26 mouse cellular contexts compared by ENCODE assay signal in genomic region chr1:72714547-72714946, GRCm38 (mm10). TPM values are rescaled to one million over a fixed set of nuclear protein-coding genes. Genes with fewer than 3 reads are reported as not detected.
DNase-seq lines count a peak whose midpoint lies in the region; ATAC-seq and TF ChIP-seq lines count a peak whose summit lies in the region.
"Had no signal": no experiment of that assay in that cellular context is flagged by ENCODE, and none has a peak within 500 bp of the region (broad histone marks: within the 10 kb centered on the region; RNA-seq: fewer than 3 reads in every experiment).

No protein-coding gene starts in this region.

- no peak overlapping the region for H3K4me2 ChIP-seq in liver, embryonic 11.5 days
- H3K4me2 ChIP-seq: embryonic facial prominence, embryonic 15.5 days; forebrain, embryonic 12.5 days; hindbrain, embryonic 13.5 days had no signal

- no peaks in the 10 kb centered on the region for H3K27me3 ChIP-seq in liver, embryonic 11.5 days (replicated peaks; ENCODE audit: control insufficient read depth, insufficient read depth, low read length)
- no peaks in the 10 kb centered on the region for H3K27me3 ChIP-seq in E14TG2a.4 (ENCODE audit: insufficient read depth, low read length)
- H3K27me3 ChIP-seq: embryonic facial prominence, embryonic 15.5 days; forebrain, embryonic 12.5 days; hindbrain, embryonic 13.5 days had no signal

- no peak overlapping the region for H3K4me3 ChIP-seq in liver, embryonic 11.5 days (ENCODE audit: low read depth, low read length)
- H3K4me3 ChIP-seq in E14TG2a.4 (replicated peaks; ENCODE audit: low read length) (peak overlapping the region; percentile 93), ES-E14 (ENCODE audit: insufficient read depth in 1 of 2, low read depth in 1 of 2, low read length in 2 of 2, poor library complexity in 1 of 2, severe bottlenecking in 1 of 2) (peak overlapping the region in 1 of 2 experiments; percentile 46; a peak in 1 of 4 replicates)
- H3K4me3 ChIP-seq: embryonic facial prominence, embryonic 15.5 days; forebrain, embryonic 12.5 days; gastrocnemius, adult 2 months; heart, embryonic 10.5 days; hindbrain, embryonic 13.5 days had no signal

- H3K4me1 ChIP-seq in liver, embryonic 11.5 days (replicated peaks; ENCODE audit: control insufficient read depth, insufficient read depth, low read length), result peaks cover 11% of the 10 kb centered on the region
- H3K4me1 ChIP-seq in E14TG2a.4 (replicated peaks; ENCODE audit: low read depth, low read length), result peaks cover 45% of the 10 kb centered on the region
- peaks cover 0 to 6% of the 10 kb centered on the region in 2 experiments; a peak in 1 of 4 replicates for H3K4me1 ChIP-seq in ES-E14 (ENCODE audit: control insufficient read depth in 2 of 2, insufficient read depth in 2 of 2, low read length in 2 of 2, poor library complexity in 1 of 2)

- H3K9ac ChIP-seq in liver, embryonic 11.5 days (ENCODE audit: low read depth, low read length), result peak overlapping the region; percentile 7; the same call in 1 of the 2 replicates
- H3K9ac ChIP-seq in ES-E14 (ENCODE audit: insufficient read depth, low read depth, low read length, poor library complexity, severe bottlenecking), result peak overlapping the region; percentile 26; the same call in 1 of the 2 replicates
- H3K9ac ChIP-seq: embryonic facial prominence, embryonic 15.5 days; forebrain, embryonic 12.5 days had no signal

- H3K36me3 ChIP-seq in liver, embryonic 11.5 days (ENCODE audit: control insufficient read depth, insufficient read depth, low read length), result peaks cover 15% of the 10 kb centered on the region
- peaks cover 72% of the 10 kb centered on the region for H3K36me3 ChIP-seq in E14TG2a.4 (ENCODE audit: insufficient read depth, low read length)
- peaks cover 28% of the 10 kb centered on the region for H3K36me3 ChIP-seq in ES-E14 (ENCODE audit: control insufficient read depth, insufficient read depth, low read length, poor library complexity, severe bottlenecking)

- in situ Hi-C loops in ES-E14 (cut with MboI; ENCODE audit: low sequenced_read_pairs in 2 of 2, unreplicated experiment in 2 of 2), result no loop called here

- no peak for TF ChIP-seq CTCF in E14TG2a.4 (conservative IDR thresholded peaks at IDR 0.05; ENCODE audit: low read length)

- WGBS in liver, embryonic 11.5 days, result 74% methylated on average over 4 of the region's 4 CpGs

- DNase-seq in liver, embryonic 11.5 days (ENCODE audit: low spot score), result no peak
- no peak for DNase-seq in liver
- no peak for DNase-seq in ES-E14 (ENCODE audit: low read depth, low spot score)
- no peak for DNase-seq in adrenal gland, adult (ENCODE audit: inconsistent age in 2 of 2, low spot score in 1 of 2)
- DNase-seq: adrenal gland, adult 2 months; adrenal gland, postnatal 25 days; B cell, adult 2 months; cerebellum, adult 18-20 months; cerebellum, adult 9-11 months; cerebellum, postnatal 36 days; gastrocnemius, adult 2 months; gastrocnemius, postnatal 36 days; heart, adult 18-20 months; heart, postnatal 10 days; kidney, adult 11 months had no signal

- H3K9me3 ChIP-seq in liver, embryonic 11.5 days (ENCODE audit: control insufficient read depth, low read length), result no peaks in the 10 kb centered on the region
- H3K9me3 ChIP-seq in E14TG2a.4 (ENCODE audit: low read length) (no peaks in the 10 kb centered on the region), ES-E14 (ENCODE audit: control insufficient read depth, insufficient read depth, low read depth, low read length) (no peaks in the 10 kb centered on the region)
- H3K9me3 ChIP-seq: embryonic facial prominence, embryonic 15.5 days; forebrain, embryonic 12.5 days; heart, embryonic 10.5 days; hindbrain, embryonic 13.5 days had no signal

- no peak overlapping the region for H3K27ac ChIP-seq in liver, embryonic 11.5 days (ENCODE audit: low read depth, low read length)
- peak overlapping the region; percentile 12; the same call in 1 of the 2 replicates for H3K27ac ChIP-seq in ES-E14 (ENCODE audit: insufficient read depth, low read depth, low read length, poor library complexity, severe bottlenecking)
- H3K27ac ChIP-seq: embryonic facial prominence, embryonic 15.5 days; forebrain, embryonic 12.5 days; gastrocnemius, adult 2 months; heart, embryonic 10.5 days; hindbrain, embryonic 13.5 days; hindbrain, postnatal 0 days had no signal

- no peak for ATAC-seq in liver, embryonic 11.5 days (replicated peaks; ENCODE audit: low FRiP score)
- no peak for ATAC-seq in activated CD4-positive, CD25-positive, alpha-beta regulatory T cell, adult 4 months
- ATAC-seq: CD4-positive, CD25-positive, alpha-beta regulatory T cell, adult 4 months; hindbrain, postnatal 0 days had no signal

TF ChIP-seq in ES-E14, 5 proteins besides CTCF, POLR2A, EP300 and RAD21:
- no peak for TF ChIP-seq MAFK (IDR thresholded peaks at IDR 0.05; ENCODE audit: insufficient read depth, low read depth, low read length)
- TF ChIP-seq CHD2 (IDR thresholded peaks at IDR 0.05; ENCODE audit: low read depth, low read length), result no peak
- TF ChIP-seq ZNF384 (IDR thresholded peaks at IDR 0.05; ENCODE audit: low read depth, low read length), result no peak
- TF ChIP-seq HCFC1 (IDR thresholded peaks at IDR 0.05; ENCODE audit: borderline replicate concordance, insufficient read depth, low read length), result no peak
- TF ChIP-seq ZC3H11A (IDR thresholded peaks at IDR 0.05; ENCODE audit: borderline replicate concordance, low read depth, low read length), result no peak

RNA-seq across cellular contexts. Expression of gene Rpl37a, which starts 3.5 kb away (rescaled TPM):
- polyA plus RNA-seq in liver, embryonic 11.5 days (2014; fragmentation: Nextera tagmentation; extraction: Ambion mirVana), result 1,988 and 2,199 TPM in 2 replicates
- total RNA-seq in ES-E14 (2012; rRNA removed), result 2,366 and 2,941 TPM in 2 replicates
- 1,000 to 10,000 TPM; 2,620 to 2,910 TPM for polyA plus RNA-seq in activated CD4-positive, CD25-positive, alpha-beta regulatory T cell, adult 4 months (2017; shearing (Covaris generic))

RNA-seq across cellular contexts. Expression of gene Ankar, which starts 14.2 kb away (rescaled TPM):
- not detected in 2 replicates for polyA plus RNA-seq in liver, embryonic 11.5 days (2014; fragmentation: Nextera tagmentation; extraction: Ambion mirVana)
- not detected in 2 replicates for total RNA-seq in ES-E14 (2012; rRNA removed)
- not detected for polyA plus RNA-seq in activated CD4-positive, CD25-positive, alpha-beta regulatory T cell, adult 4 months (2017; shearing (Covaris generic))
- total RNA-seq: adrenal gland, adult 2 months; adrenal gland, postnatal 25 days; gastrocnemius, adult 2 months; gastrocnemius, postnatal 36 days; heart, adult 18-20 months; heart, postnatal 10 days; hematopoietic stem cell, adult 5-6 weeks; hindbrain, postnatal 0 days had no signal
- polyA plus RNA-seq: adrenal gland, adult 2 months; CD4-positive, CD25-positive, alpha-beta regulatory T cell, adult 4 months; embryonic facial prominence, embryonic 15.5 days; forebrain, embryonic 12.5 days; heart, embryonic 10.5 days; heart, embryonic 14.5 days; hindbrain, embryonic 13.5 days; hindbrain, postnatal 0 days; intestine, embryonic 14.5 days had no signal
